Mouse (Mus musculus) G1E (cell line): Measurements from ENCODE around the gene Rhbdf2. TPM values are rescaled to one million over a fixed set of nuclear protein-coding genes. Genes with fewer than 3 reads are reported as not detected.
"Not testable (repeated sequence)": the region's sequence is repeated elsewhere in the genome, so short reads cannot be mapped to it uniquely, and the experiment has no call there.

Source experiments
- ATAC-seq: 2 replicates; pipeline ENCODE4 v1.8.0; 2016; ENCODE audit warnings: mild to moderate bottlenecking; ENCODE audit not compliant: insufficient number of reproducible peaks, poor library complexity, low FRiP score, severe bottlenecking; ENCODE audit errors: extremely low read depth
- DNase-seq: peaks from one replicate; pipeline ENCODE4 v3.0.0; 2012; ENCODE audit warnings: low spot score
- H3K27me3 ChIP-seq: 2 replicates; pipeline ENCODE4 v1.6.1; 2012; ENCODE audit warnings: mild to moderate bottlenecking, low read length, inconsistent platforms; ENCODE audit not compliant: insufficient read depth
- H3K36me3 ChIP-seq: replicated peaks from 2 replicates; pipeline ENCODE3; 2012; ENCODE audit warnings: mild to moderate bottlenecking, inconsistent platforms
- H3K4me1 ChIP-seq: 2 replicates; pipeline ENCODE4 v1.6.1; 2012; ENCODE audit warnings: low read depth, low read length, inconsistent platforms, mixed read lengths; ENCODE audit not compliant: insufficient read depth
- H3K4me3 ChIP-seq: 2 replicates; pipeline ENCODE4 v1.5.1; 2012; ENCODE audit warnings: low read depth, mild to moderate bottlenecking, inconsistent platforms, low read length, moderate library complexity, mixed read lengths
- H3K9me3 ChIP-seq: replicated peaks from 2 replicates; pipeline ENCODE4 v1.6.1; 2012; ENCODE audit warnings: inconsistent platforms
- CTCF ChIP-seq: IDR thresholded peaks from 2 replicates; pipeline ENCODE4 v1.5.1; 2012; ENCODE audit warnings: low read depth, low read length, inconsistent platforms, mixed read lengths
- GATA1 ChIP-seq: IDR thresholded peaks from 2 replicates; pipeline ENCODE4 v1.6.1; 2012; ENCODE audit warnings: borderline replicate concordance, low read length, inconsistent platforms, mixed read lengths
- GATA2 ChIP-seq: IDR thresholded peaks from 2 replicates; pipeline ENCODE4 v1.6.1; 2012; ENCODE audit warnings: low read depth, low read length, inconsistent platforms, borderline replicate concordance
- POLR2AphosphoS5 ChIP-seq: IDR thresholded peaks from 2 replicates; pipeline ENCODE4 v1.6.1; 2012; ENCODE audit warnings: low read depth, low read length, inconsistent platforms; ENCODE audit not compliant: insufficient replicate concordance
- TAL1 ChIP-seq: conservative IDR thresholded peaks from 2 replicates; pipeline ENCODE4 v1.6.1; 2012; ENCODE audit warnings: low read depth, low read length, inconsistent platforms, mixed read lengths
- polyA plus RNA-seq: library from polyadenylated mRNA; stranded (reverse); fragments of >175 nt; gene quantifications from 2 replicates; pipeline ENCODE4 v1.2.3, GENCODE M21; 2012
- total RNA-seq, 2 experiments: library from RNA; stranded (forward) in 1 of 2; stranded (reverse) in 1 of 2; fragments of 200-1000 nt in 1 of 2; fragments of >200 nt in 1 of 2; fragmentation: Nextera tagmentation in 1 of 2; gene quantifications; 2 replicates each; pipeline ENCODE4 v1.2.3; 2014 to 2017

Rhbdf2 gene
- 2.5 and 5.6 TPM in 2 replicates for total RNA-seq (2014; fragmentation: Nextera tagmentation)
- 1.7 and 1.9 TPM in 2 replicates for total RNA-seq (2017)
- 4.2 and 4.8 TPM in 2 replicates for polyA plus RNA-seq

DNA sequence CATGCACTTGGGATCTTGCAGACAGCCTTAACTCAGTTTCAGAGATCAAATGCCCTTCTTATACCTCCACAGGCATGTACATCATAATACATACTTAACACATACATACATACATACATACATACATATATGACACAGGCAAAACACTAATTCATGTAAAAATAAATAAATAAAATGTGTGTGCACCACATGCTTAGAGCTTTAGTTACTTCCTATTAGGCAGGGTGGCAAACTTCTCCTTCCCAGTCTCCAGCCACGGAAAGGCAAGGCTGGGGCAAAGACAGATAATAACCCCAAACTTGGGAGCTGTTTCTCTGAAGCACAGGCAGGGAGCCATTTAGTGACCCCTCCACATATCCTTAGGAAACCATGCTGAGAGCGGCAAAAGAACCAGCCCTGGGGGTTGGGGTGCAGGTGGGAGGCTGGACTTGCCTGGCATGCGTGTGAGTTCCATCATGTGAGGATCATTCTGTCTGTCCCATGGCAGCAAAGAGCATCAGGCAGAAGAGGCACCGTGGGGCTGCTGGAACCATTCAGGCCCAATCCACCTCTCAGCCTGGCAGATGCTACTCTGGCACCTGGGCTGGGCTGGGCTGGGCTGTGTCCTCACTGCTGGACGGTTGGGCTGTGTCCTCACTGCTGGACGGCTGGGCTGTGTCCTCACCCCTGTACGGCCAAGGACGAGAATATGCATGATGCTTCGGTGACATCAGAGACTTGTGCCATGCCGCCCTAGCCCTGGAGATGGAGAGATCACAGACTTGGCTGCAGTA is at the start of gene Rhbdf2:
Gene Rhbdf2, minus strand, starts transcription at position 721 of the 773 bp plus-strand sequence.
- no peaks in the 10 kb centered on the region for H3K36me3 ChIP-seq
- DNase-seq (no peak), ATAC-seq (no peak)
- TF ChIP-seq TAL1: no peak
- no peak for TF ChIP-seq GATA1
- no peak for TF ChIP-seq CTCF
- no peak for TF ChIP-seq POLR2AphosphoS5
- no peak for TF ChIP-seq GATA2
- H3K4me1 ChIP-seq: peaks cover 52% of the 10 kb centered on the region
- H3K9me3 ChIP-seq: no peaks in the 10 kb centered on the region
- no peak within 1 kb of the TSS for H3K4me3 ChIP-seq
- peaks cover 34% of the 10 kb centered on the region for H3K27me3 ChIP-seq

DNA sequence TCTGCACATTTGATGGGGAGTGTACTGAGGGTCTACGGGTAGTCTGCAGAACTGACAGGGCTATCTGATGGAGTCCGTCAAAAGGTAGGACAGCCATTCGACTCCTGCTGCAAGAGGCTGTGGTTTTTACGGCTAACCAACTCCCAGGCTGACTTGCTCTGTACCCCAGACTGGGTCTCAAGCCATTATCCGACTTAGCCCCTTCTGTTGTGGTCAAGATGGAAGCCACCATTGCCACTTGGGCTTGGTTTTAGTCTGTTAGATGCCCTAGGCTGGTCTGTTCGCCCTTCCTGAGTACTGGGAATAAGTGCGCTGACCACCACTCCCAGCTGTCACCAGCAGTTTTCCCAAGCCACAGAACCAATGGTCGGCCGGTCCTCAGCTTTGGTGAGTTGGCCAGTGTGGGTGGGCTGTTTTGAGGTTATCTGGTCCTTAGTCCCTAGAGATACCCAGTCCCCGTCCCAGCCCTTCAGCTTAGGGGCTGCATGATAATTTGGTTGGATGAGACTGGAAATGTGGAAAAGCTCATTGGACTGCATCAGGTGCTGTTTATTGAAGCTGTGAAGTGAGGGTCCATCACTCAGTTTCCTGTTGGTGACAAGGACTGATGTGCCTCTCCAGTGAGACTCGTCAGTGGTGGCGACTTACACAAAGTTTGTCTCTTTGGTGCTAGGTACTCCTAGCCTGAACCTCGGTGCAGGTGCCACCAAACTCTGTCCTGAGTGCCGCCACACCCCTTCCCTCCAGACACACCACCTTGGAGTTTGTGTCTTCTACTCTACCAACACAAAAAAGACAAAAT is 49.6 kb upstream of the Rhbdf2 start:
- no peak for TF ChIP-seq CTCF
- TF ChIP-seq TAL1: no peak
- DNase-seq (no peak), ATAC-seq (no peak)
- Histone ChIP-seq H3K4me1 (peaks cover 89% of the 10 kb centered on the region), H3K9me3 (no peaks in the 10 kb centered on the region), H3K27me3 (no peaks in the 10 kb centered on the region), H3K36me3 (peaks cover 94% of the 10 kb centered on the region), H3K4me3 (no peak overlapping the region)

DNA sequence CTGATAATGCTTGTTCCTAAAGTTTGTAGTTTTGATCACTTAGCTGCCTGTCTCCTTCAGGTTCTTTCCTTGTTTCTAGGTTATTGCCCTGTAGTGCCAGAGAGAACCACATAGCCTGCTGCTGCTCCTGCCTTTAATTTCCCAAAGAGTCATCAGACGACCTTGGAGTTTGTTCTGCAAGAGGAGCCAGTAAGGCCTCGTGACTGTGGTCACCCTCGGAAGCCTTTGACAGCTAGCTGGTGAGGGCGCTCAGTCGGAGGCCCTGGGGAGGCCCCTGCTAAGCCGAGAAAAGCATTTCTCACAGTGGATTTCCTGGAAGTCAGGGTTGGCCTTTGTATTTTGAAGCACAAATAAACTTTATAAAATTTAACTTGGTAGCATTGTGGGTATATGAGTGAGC is 48.6 kb upstream of the Rhbdf2 start:
- H3K4me3 ChIP-seq, H3K27me3 ChIP-seq, H3K9me3 ChIP-seq, DNase-seq, ATAC-seq: not testable (repeated sequence)
- H3K4me1 ChIP-seq: peaks cover 88% of the 10 kb centered on the region
- peaks cover 85% of the 10 kb centered on the region for H3K36me3 ChIP-seq

DNA sequence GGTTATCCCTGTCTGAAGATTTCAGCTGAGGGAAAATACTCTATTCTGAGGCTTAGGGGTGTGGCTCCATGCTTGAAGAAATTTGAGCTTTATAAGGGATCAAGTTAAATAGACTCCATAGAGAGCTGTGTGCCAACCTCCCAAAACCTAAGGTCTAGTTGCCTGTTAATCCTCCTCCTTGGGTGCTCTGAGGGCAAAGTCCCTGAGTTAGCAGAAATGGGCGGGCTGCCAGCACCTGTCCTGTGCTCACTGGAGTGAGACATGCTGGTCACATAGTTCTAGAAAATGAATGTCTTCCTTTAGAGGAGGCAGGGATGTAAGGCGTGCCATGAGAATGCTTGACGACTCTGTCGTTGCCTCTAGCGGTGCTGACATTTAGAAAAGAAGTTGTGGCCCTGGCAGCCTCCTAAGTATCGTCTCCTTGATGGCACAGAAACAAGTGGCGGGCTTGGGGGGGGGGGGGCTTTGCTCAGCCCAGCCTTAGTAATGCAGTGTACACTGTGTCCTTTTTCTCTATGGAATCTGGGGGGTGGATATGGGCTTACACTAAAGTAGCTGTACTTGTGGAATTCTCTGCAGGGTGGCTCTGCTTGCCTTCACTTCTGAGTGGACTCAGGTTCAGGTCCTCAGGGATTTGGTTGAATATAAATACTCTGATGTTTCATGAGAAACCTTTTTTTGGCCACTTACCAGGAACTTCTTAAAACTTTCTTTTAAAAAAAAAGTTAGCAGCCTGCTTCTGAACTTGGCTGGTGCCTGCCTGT is 48.0 kb upstream of the Rhbdf2 start:
- ATAC-seq: no peak
- DNase-seq: no peak
- H3K36me3 ChIP-seq: peaks cover 79% of the 10 kb centered on the region

DNA sequence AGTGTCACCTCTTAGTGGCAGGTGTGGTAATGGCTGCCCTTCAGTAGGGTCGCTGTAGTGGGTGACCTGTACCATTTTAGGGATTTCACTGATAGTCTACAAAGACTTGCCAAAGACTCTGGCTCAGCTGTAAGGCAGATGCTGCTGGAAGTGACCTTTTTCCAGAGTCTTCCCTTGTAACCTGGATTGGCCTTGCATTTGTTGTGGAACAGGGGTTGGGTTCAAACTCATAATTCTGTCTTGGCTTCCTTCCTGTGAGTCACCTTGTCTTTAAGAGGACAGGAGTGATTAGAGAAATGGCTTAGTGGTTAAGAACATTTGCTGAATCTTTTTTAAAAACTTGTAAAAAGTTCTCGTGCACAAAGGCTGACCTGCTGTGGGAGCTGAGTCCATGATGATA is 46.6 kb upstream of the Rhbdf2 start:
- DNase-seq (no peak), ATAC-seq (no peak)
- Histone ChIP-seq H3K36me3 (peaks cover 65% of the 10 kb centered on the region), H3K27me3 (peaks cover 14% of the 10 kb centered on the region), H3K4me3 (peak overlapping the region; percentile 80; the same call in 1 of the 2 replicates), H3K4me1 (peaks cover 70% of the 10 kb centered on the region), H3K9me3 (no peaks in the 10 kb centered on the region)
- TF ChIP-seq GATA2: no peak
- no peak for TF ChIP-seq POLR2AphosphoS5
- no peak for TF ChIP-seq GATA1
- no peak for TF ChIP-seq CTCF
- TF ChIP-seq TAL1: no peak

More for the DNA sequence above, 48.0 kb upstream of the Rhbdf2 start:
- Histone ChIP-seq H3K9me3 (no peaks in the 10 kb centered on the region), H3K27me3 (0 out of 2 replicates have a peak, but pooled peaks cover 1% of the 10 kb centered on the region), H3K4me1 (peaks cover 82% of the 10 kb centered on the region), H3K4me3 (peak overlapping the region; percentile 80; the same call in 1 of the 2 replicates)
- TF ChIP-seq GATA1 (no peak), CTCF (no peak), GATA2 (no peak), POLR2AphosphoS5 (no peak), TAL1 (no peak)

DNA sequence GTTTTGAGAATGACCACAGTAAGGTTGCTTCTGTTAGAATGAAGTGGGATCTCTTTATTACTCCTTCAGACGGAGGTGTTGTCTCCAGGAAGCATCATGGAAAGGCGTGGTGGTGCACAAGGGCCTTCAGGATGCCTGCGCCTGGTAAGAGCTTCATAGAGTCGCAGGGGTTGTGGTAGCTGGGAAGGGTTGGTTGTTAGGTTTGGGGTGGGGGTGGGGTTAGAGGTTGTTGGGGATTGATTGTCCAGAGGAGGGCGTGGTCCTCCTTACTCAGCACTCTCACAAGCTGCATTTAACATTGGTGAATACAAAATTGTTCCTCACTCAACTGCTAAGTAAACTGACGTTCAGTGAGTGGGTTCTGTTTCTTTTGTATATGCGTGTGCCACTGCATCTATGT is 45.8 kb upstream of the Rhbdf2 start:
- Histone ChIP-seq H3K9me3 (no peaks in the 10 kb centered on the region), H3K36me3 (peaks cover 57% of the 10 kb centered on the region), H3K4me1 (peaks cover 70% of the 10 kb centered on the region), H3K27me3 (peaks cover 16% of the 10 kb centered on the region), H3K4me3 (peak overlapping the region; percentile 80)
- DNase-seq: peak; percentile 56
- TF ChIP-seq CTCF (no peak), GATA1 (no peak), TAL1 (no peak), GATA2 (no peak), POLR2AphosphoS5 (no peak)
- ATAC-seq: no peak
